Mouse (Mus musculus) C2C12 (cell line): ENCODE data around the gene Mag. TPM values are rescaled to one million over a fixed set of nuclear protein-coding genes. Genes with fewer than 3 reads are reported as not detected.

Source experiments
- H3K27me3 ChIP-seq: one replicate; pipeline ENCODE4 v1.6.1; 2011; ENCODE audit not compliant: control insufficient read depth, insufficient read depth, insufficient read length
- H3K36me3 ChIP-seq: one replicate; pipeline ENCODE4 v1.6.1; 2011; ENCODE audit not compliant: control insufficient read depth, insufficient read depth
- H3K4me3 ChIP-seq: one replicate; pipeline ENCODE4 v1.5.1; 2011; ENCODE audit warnings: mild to moderate bottlenecking, control low read depth; ENCODE audit not compliant: poor library complexity, insufficient read depth, severe bottlenecking
- H3K79me2 ChIP-seq: one replicate; pipeline ENCODE4 v1.6.1; 2011; ENCODE audit not compliant: control insufficient read depth, insufficient read depth
- H3K79me3 ChIP-seq: one replicate; pipeline ENCODE4 v1.6.1; 2011; ENCODE audit warnings: low read depth, control low read depth
- H3ac ChIP-seq: one replicate; pipeline ENCODE3; 2011; ENCODE audit warnings: low read depth; ENCODE audit not compliant: control insufficient read depth, insufficient read length
- CEBPB ChIP-seq: IDR thresholded peaks from one replicate; pipeline ENCODE4 v1.6.1; 2011; ENCODE audit warnings: low read depth, mild to moderate bottlenecking, control low read depth, moderate library complexity
- CTCF ChIP-seq: IDR thresholded peaks from one replicate; pipeline ENCODE4 v1.5.1; 2011; ENCODE audit not compliant: control insufficient read depth, insufficient read depth, insufficient read length
- FOSL1 ChIP-seq: IDR thresholded peaks from one replicate; pipeline ENCODE4 v1.8.0; 2011; ENCODE audit warnings: mild to moderate bottlenecking, low read length; ENCODE audit not compliant: poor library complexity, insufficient read depth, severe bottlenecking
- MAX ChIP-seq: IDR thresholded peaks from one replicate; pipeline ENCODE4 v1.6.1; 2011; ENCODE audit warnings: mild to moderate bottlenecking, control low read depth
- MYOD1 ChIP-seq: IDR thresholded peaks from one replicate; pipeline ENCODE4 v1.6.1; 2011; ENCODE audit warnings: low read depth; ENCODE audit not compliant: control insufficient read depth, insufficient read length
- MYOG ChIP-seq: IDR thresholded peaks from one replicate; pipeline ENCODE4 v1.6.1; 2011; ENCODE audit not compliant: control insufficient read depth, insufficient read length; ENCODE audit errors: extremely low read depth
- USF1 ChIP-seq: IDR thresholded peaks from one replicate; pipeline ENCODE4 v1.6.1; 2011; ENCODE audit warnings: low read depth, mild to moderate bottlenecking, control low read depth, moderate library complexity
- polyA plus RNA-seq: library from polyadenylated mRNA; unstranded; fragments of >200 nt; fragmentation: generic; extraction: Trizol; gene quantifications from one replicate; pipeline ENCODE4 v1.2.1, GENCODE M21; 2012; ENCODE audit warnings: missing spikeins

Gene Mag
- polyA plus RNA-seq, 1 experiment, result 0.05 TPM

DNA sequence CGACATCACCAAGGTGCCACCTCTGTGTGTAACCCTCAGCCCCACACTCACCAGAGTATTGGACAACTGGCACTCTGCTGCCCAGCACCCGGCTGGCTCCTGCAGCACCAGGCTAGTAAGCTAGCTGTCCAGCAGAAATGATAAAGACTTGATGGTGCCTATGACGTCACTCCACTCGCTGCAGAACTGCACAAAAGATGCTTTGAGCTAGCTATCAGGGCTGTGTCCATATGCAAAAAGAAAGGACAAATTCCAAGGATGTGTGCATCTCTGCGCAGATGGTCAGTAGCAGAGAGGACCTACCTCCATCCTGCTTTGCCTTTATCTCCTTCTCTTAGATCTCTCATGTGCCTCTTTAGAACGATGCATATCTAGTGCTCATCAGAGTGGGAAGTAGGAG lies 58.6 kb downstream of the Mag start, which contains the start of gene Ffar3:
Gene Ffar3, minus strand, starts transcription at position 101 of the 400 bp plus-strand sequence.
- Histone ChIP-seq H3K27me3 (peaks cover 40% of the 10 kb centered on the region), H3K36me3 (no peaks in the 10 kb centered on the region), H3ac (no peak within 1 kb of the TSS), H3K79me3 (no peaks in the 10 kb centered on the region), H3K79me2 (no peaks in the 10 kb centered on the region), H3K4me3 (no peak within 1 kb of the TSS)
- TF ChIP-seq FOSL1 (no peak), CEBPB (no peak), MAX (no peak), USF1 (no peak), CTCF (no peak), MYOG (no peak), MYOD1 (no peak)

DNA sequence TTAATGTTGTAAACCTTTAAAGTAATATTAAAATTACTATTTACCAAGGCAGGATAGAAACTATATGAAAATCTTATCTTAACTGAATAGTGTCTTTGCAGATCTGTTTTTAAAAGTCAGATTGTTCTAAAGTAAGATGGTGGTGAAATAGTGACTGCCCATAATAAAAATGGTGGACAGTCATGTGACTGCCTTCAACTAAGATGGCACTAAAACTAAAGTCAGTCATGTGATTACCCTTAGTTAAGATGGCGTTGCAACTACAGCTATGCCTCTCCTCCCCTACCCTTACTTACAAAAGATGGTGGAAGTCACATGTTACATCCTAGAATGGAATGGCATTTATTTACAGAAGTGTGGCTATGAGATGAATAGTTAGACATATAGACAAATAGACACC lies 63.3 kb downstream of the Mag start:
- no peak overlapping the region for H3K4me3 ChIP-seq
- H3K27me3 ChIP-seq, result peaks cover 26% of the 10 kb centered on the region
- no peak overlapping the region for H3ac ChIP-seq
- H3K79me3 ChIP-seq, result no peaks in the 10 kb centered on the region
- TF ChIP-seq USF1 (peak; percentile 39), MYOD1 (no peak)
- no peaks in the 10 kb centered on the region for H3K79me2 ChIP-seq
- H3K36me3 ChIP-seq, result no peaks in the 10 kb centered on the region

Other genes starting within 250 kb of the Mag start
- 25.9 TPM for gene Haus5, start 249.9 kb downstream of the Mag start, polyA plus RNA-seq
- not detected for gene Pmis2, start 243.3 kb downstream of the Mag start, polyA plus RNA-seq
- gene 2200002J24Rik, start 215.9 kb downstream of the Mag start, polyA plus RNA-seq, result not detected
- not detected for gene Atp4a, start 202.7 kb downstream of the Mag start, polyA plus RNA-seq
- 168 TPM for gene Tmem147, start 185.3 kb downstream of the Mag start, polyA plus RNA-seq
- not detected for gene Gapdhs, start 171.2 kb downstream of the Mag start, polyA plus RNA-seq
- gene Sbsn, start 163.4 kb downstream of the Mag start, polyA plus RNA-seq, result 3.6 TPM
- not detected for gene Dmkn, start 151.1 kb downstream of the Mag start, polyA plus RNA-seq
- gene Krtdap, start 127.0 kb downstream of the Mag start, polyA plus RNA-seq, result not detected
- not detected for gene Ffar2, start 91.1 kb downstream of the Mag start, polyA plus RNA-seq
- not detected for gene Ffar3, start 58.7 kb downstream of the Mag start, polyA plus RNA-seq
- not detected for gene Ffar1, start 53.3 kb downstream of the Mag start, polyA plus RNA-seq
- 0.01 TPM for gene Cd22, start 34.5 kb downstream of the Mag start, polyA plus RNA-seq
- not detected for gene Hamp2, start 9.8 kb upstream of the Mag start, polyA plus RNA-seq
- not detected for gene Hamp, start 29.2 kb upstream of the Mag start, polyA plus RNA-seq
- 86.1 TPM for gene Usf2, start 41.9 kb upstream of the Mag start, polyA plus RNA-seq
- gene Lsr, start 58.6 kb upstream of the Mag start, polyA plus RNA-seq, result 0.04 TPM
- not detected for gene Fam187b, start 58.9 kb upstream of the Mag start, polyA plus RNA-seq
- gene Fxyd5, start 127.6 kb upstream of the Mag start, polyA plus RNA-seq, result 103 TPM
- gene Fxyd7, start 136.6 kb upstream of the Mag start, polyA plus RNA-seq, result not detected
- gene Fxyd1, start 142.3 kb upstream of the Mag start, polyA plus RNA-seq, result 0.55 TPM
- gene Lgi4, start 144.5 kb upstream of the Mag start, polyA plus RNA-seq, result 0.02 TPM
- 0.04 TPM for gene Fxyd3, start 161.8 kb upstream of the Mag start, polyA plus RNA-seq
- not detected for gene Hpn, start 200.4 kb upstream of the Mag start, polyA plus RNA-seq
- gene Scn1b, start 212.1 kb upstream of the Mag start, polyA plus RNA-seq, result 2.3 TPM
- gene Gramd1a, start 241.0 kb upstream of the Mag start, polyA plus RNA-seq, result 17.9 TPM